Mouse (Mus musculus) MEL (cell line): ENCODE results near the gene Mrpl53. TPM values are rescaled to one million over a fixed set of nuclear protein-coding genes. Genes with fewer than 3 reads are reported as not detected.
A peak's percentile ranks its signal among the peaks of the same experiment; 100 is the strongest.

ENCODE experiments used
- DNase-seq: peaks from one replicate; pipeline ENCODE4 v3.0.0; 2011; ENCODE audit warnings: low read depth, low spot score
- H3K27ac ChIP-seq: 2 replicates; pipeline ENCODE4 v1.5.1; 2012; ENCODE audit warnings: low read depth, mild to moderate bottlenecking, control low read depth, low read length, moderate library complexity; ENCODE audit not compliant: control insufficient read depth
- H3K27me3 ChIP-seq, 2 experiments: fragments of 150-350 bp in 1 of 2; sonication (generic) in 1 of 2; 2 replicates each; pipeline ENCODE4 v1.6.1; 2012; ENCODE audit warnings: low read length in 2 of 2, mild to moderate bottlenecking in 2 of 2, improper control_type of control experiment in 1 of 2, moderate library complexity in 1 of 2; ENCODE audit not compliant: insufficient read depth in 2 of 2, control insufficient read depth in 1 of 2
- H3K36me3 ChIP-seq, 2 experiments: 2 replicates each; pipeline ENCODE4 v1.6.1; 2012 to 2014; ENCODE audit warnings: low read length in 2 of 2, improper control_type of control experiment in 1 of 2, inconsistent platforms in 1 of 2, mild to moderate bottlenecking in 1 of 2; ENCODE audit not compliant: insufficient read depth in 2 of 2, control insufficient read depth in 1 of 2
- H3K4me1 ChIP-seq, 2 experiments: fragments of 150-350 bp in 1 of 2; sonication (generic) in 1 of 2; 2 replicates each; pipeline ENCODE4 v1.6.1; 2012; ENCODE audit warnings: low read length in 2 of 2, improper control_type of control experiment in 1 of 2, mild to moderate bottlenecking in 1 of 2; ENCODE audit not compliant: insufficient read depth in 2 of 2, control insufficient read depth in 1 of 2
- H3K4me3 ChIP-seq, 2 experiments: fragments of 150-350 bp in 1 of 2; sonication (generic) in 1 of 2; 2 replicates each; pipeline ENCODE4 v1.5.1; 2012; ENCODE audit warnings: low read depth in 2 of 2, low read length in 2 of 2, mild to moderate bottlenecking in 2 of 2, moderate library complexity in 2 of 2, control low read depth in 1 of 2, improper control_type of control experiment in 1 of 2; ENCODE audit not compliant: control insufficient read depth in 1 of 2, insufficient read depth in 1 of 2
- H3K79me2 ChIP-seq: 2 replicates; pipeline ENCODE4 v1.6.1; 2012; ENCODE audit warnings: mild to moderate bottlenecking, low read length, moderate library complexity; ENCODE audit not compliant: control insufficient read depth, poor library complexity, insufficient read depth
- H3K9ac ChIP-seq: 2 replicates; pipeline ENCODE4 v1.6.1; 2012; ENCODE audit warnings: low read depth, mild to moderate bottlenecking, control low read depth, low read length, moderate library complexity; ENCODE audit not compliant: control insufficient read depth, poor library complexity, severe bottlenecking
- H3K9me3 ChIP-seq: fragments of 150-350 bp; sonication (generic); replicated peaks from 2 replicates; pipeline ENCODE4 v1.6.1; 2012; ENCODE audit warnings: mild to moderate bottlenecking, low read length, improper control_type of control experiment, moderate library complexity; ENCODE audit not compliant: insufficient read depth
- BHLHE40 ChIP-seq: IDR thresholded peaks from 2 replicates; pipeline ENCODE4 v1.6.1; 2012; ENCODE audit warnings: low read depth, mild to moderate bottlenecking, inconsistent platforms, low read length, improper control_type of control experiment, borderline replicate concordance
- CHD2 ChIP-seq: IDR thresholded peaks from 2 replicates; pipeline ENCODE4 v1.6.1; 2011; ENCODE audit warnings: low read length, improper control_type of control experiment
- CTCF ChIP-seq, 3 experiments: IDR thresholded peaks in 2 of 3; conservative IDR thresholded peaks in 1 of 3; 2 replicates each; pipeline ENCODE4 v1.5.1; 2011 to 2012; ENCODE audit warnings: low read length in 3 of 3, low read depth in 2 of 3, mild to moderate bottlenecking in 2 of 3, improper control_type of control experiment in 1 of 3, inconsistent platforms in 1 of 3, mixed read lengths in 1 of 3, moderate library complexity in 1 of 3; ENCODE audit not compliant: control insufficient read depth in 1 of 3, insufficient read depth in 1 of 3, poor library complexity in 1 of 3, severe bottlenecking in 1 of 3
- E2F4 ChIP-seq: IDR thresholded peaks from 2 replicates; pipeline ENCODE4 v1.6.1; 2011; ENCODE audit warnings: low read depth, low read length, improper control_type of control experiment, borderline replicate concordance
- ETS1 ChIP-seq: IDR thresholded peaks from 2 replicates; pipeline ENCODE4 v1.6.1; 2012; ENCODE audit warnings: low read depth, mild to moderate bottlenecking, inconsistent platforms, low read length, improper control_type of control experiment, moderate library complexity
- GATA1 ChIP-seq: IDR thresholded peaks from 2 replicates; pipeline ENCODE4 v1.6.1; 2011; ENCODE audit warnings: low read depth, low read length, improper control_type of control experiment
- HCFC1 ChIP-seq: IDR thresholded peaks from 2 replicates; pipeline ENCODE4 v1.6.1; 2012; ENCODE audit warnings: low read depth, mild to moderate bottlenecking, inconsistent platforms, low read length, improper control_type of control experiment, moderate library complexity
- KAT2A ChIP-seq: conservative IDR thresholded peaks from 2 replicates; pipeline ENCODE4 v1.6.1; 2012; ENCODE audit warnings: low read depth, low read length, improper control_type of control experiment, inconsistent platforms
- MAFK ChIP-seq: IDR thresholded peaks from 2 replicates; pipeline ENCODE4 v1.6.1; 2011; ENCODE audit warnings: low read depth, mild to moderate bottlenecking, low read length, improper control_type of control experiment, borderline replicate concordance
- MAX ChIP-seq: IDR thresholded peaks from 2 replicates; pipeline ENCODE4 v1.6.1; 2011; ENCODE audit warnings: low read length, improper control_type of control experiment
- MAZ ChIP-seq: IDR thresholded peaks from 2 replicates; pipeline ENCODE4 v1.6.1; 2012; ENCODE audit warnings: low read depth, mild to moderate bottlenecking, inconsistent platforms, low read length, improper control_type of control experiment
- MEF2A ChIP-seq: IDR thresholded peaks from 2 replicates; pipeline ENCODE4 v1.6.1; 2014; ENCODE audit warnings: low read depth, mild to moderate bottlenecking, inconsistent platforms, low read length, improper control_type of control experiment; ENCODE audit not compliant: poor library complexity, insufficient replicate concordance, severe bottlenecking; ENCODE audit errors: extremely low read depth
- MXI1 ChIP-seq: IDR thresholded peaks from 2 replicates; pipeline ENCODE4 v1.6.1; 2011; ENCODE audit warnings: mild to moderate bottlenecking, low read depth, low read length, improper control_type of control experiment
- MYB ChIP-seq: IDR thresholded peaks from 2 replicates; pipeline ENCODE4 v1.6.1; 2011; ENCODE audit warnings: mild to moderate bottlenecking, low read depth, low read length, improper control_type of control experiment
- MYC ChIP-seq: IDR thresholded peaks from 2 replicates; pipeline ENCODE4 v1.6.1; 2011; ENCODE audit warnings: low read depth, mild to moderate bottlenecking, low read length, improper control_type of control experiment, moderate library complexity
- NELFE ChIP-seq: IDR thresholded peaks from 2 replicates; pipeline ENCODE4 v1.6.1; 2011; ENCODE audit warnings: low read depth, low read length, improper control_type of control experiment
- NRF1 ChIP-seq: IDR thresholded peaks from 2 replicates; pipeline ENCODE4 v1.6.1; 2014; ENCODE audit warnings: low read depth, mild to moderate bottlenecking, inconsistent platforms, low read length, improper control_type of control experiment, moderate library complexity; ENCODE audit not compliant: poor library complexity, insufficient read depth, severe bottlenecking
- POLR2A ChIP-seq, 2 experiments: IDR thresholded peaks; 2 replicates each; pipeline ENCODE4 v1.6.1; 2011 to 2012; ENCODE audit warnings: low read length in 2 of 2, mild to moderate bottlenecking in 2 of 2, control low read depth in 1 of 2, improper control_type of control experiment in 1 of 2, low read depth in 1 of 2, moderate library complexity in 1 of 2; ENCODE audit not compliant: control insufficient read depth in 1 of 2, insufficient read depth in 1 of 2, poor library complexity in 1 of 2
- RAD21 ChIP-seq: IDR thresholded peaks from 2 replicates; pipeline ENCODE4 v1.6.1; 2011; ENCODE audit warnings: mild to moderate bottlenecking, low read depth, low read length, improper control_type of control experiment
- SMC3 ChIP-seq: IDR thresholded peaks from 2 replicates; pipeline ENCODE4 v1.6.1; 2011; ENCODE audit warnings: low read depth, low read length, improper control_type of control experiment
- UBTF ChIP-seq: IDR thresholded peaks from 2 replicates; pipeline ENCODE4 v1.6.1; 2012; ENCODE audit warnings: low read depth, mild to moderate bottlenecking, inconsistent platforms, low read length, improper control_type of control experiment, moderate library complexity, borderline replicate concordance; ENCODE audit not compliant: insufficient read depth
- USF1 ChIP-seq: IDR thresholded peaks from 2 replicates; pipeline ENCODE4 v1.6.1; 2014; ENCODE audit warnings: low read depth, mild to moderate bottlenecking, inconsistent platforms, low read length, improper control_type of control experiment, moderate library complexity
- USF2 ChIP-seq, 2 experiments: IDR thresholded peaks; 2 replicates each; pipeline ENCODE4 v1.6.1; 2011 to 2012; ENCODE audit warnings: improper control_type of control experiment in 2 of 2, low read length in 2 of 2, borderline replicate concordance in 1 of 2, inconsistent platforms in 1 of 2, low read depth in 1 of 2, mild to moderate bottlenecking in 1 of 2; ENCODE audit not compliant: insufficient read depth in 1 of 2
- ZNF384 ChIP-seq: IDR thresholded peaks from 2 replicates; pipeline ENCODE4 v1.6.1; 2012; ENCODE audit warnings: low read depth, mild to moderate bottlenecking, inconsistent platforms, low read length, improper control_type of control experiment
- polyA plus RNA-seq, 2 experiments: library from polyadenylated mRNA; stranded (reverse) in 1 of 2; unstranded in 1 of 2; fragments of >175 nt in 1 of 2; fragments of >200 nt in 1 of 2; gene quantifications; 2 replicates each; pipeline versions ENCODE4 v1.2.1 to v1.2.4; 2012; ENCODE audit warnings: low replicate concordance in 2 of 2, low read depth in 1 of 2; ENCODE audit not compliant: insufficient read length in 2 of 2, insufficient read depth in 1 of 2, missing spikeins in 1 of 2
- total RNA-seq: library from RNA; depleted of rRNA; stranded (reverse); fragments of 300-350 nt; gene quantifications from 2 replicates; pipeline ENCODE4 v1.2.3, GENCODE M21; 2012

Mrpl53 gene
- total and polyA plus RNA-seq, 3 experiments, result 63.8 to 91.3 TPM; not detected in 1

- no peak for TF ChIP-seq ZNF384
- no peak for TF ChIP-seq MEF2A
Measured at GRCm38 (mm10) chr6:83101316-83101687, 7.5 kb upstream of the Mrpl53 start, which contains the start of the genes Ccdc142 and Gm42688 (continued).

- Histone ChIP-seq H3K36me3 (peaks cover 1 to 8% of the 10 kb centered on the region in 2 experiments; a peak in 3 of 4 replicates), H3K9ac (peak overlapping the region; percentile 76), H3K79me2 (peaks cover 12% of the 10 kb centered on the region), H3K9me3 (no peaks in the 10 kb centered on the region), H3K27me3 (no peaks in the 10 kb centered on the region), H3K4me3 (peak overlapping the region; percentile 66), H3K27ac (peak overlapping the region; percentile 63), H3K4me1 (peaks cover 0 to 7% of the 10 kb centered on the region in 2 experiments; a peak in 3 of 4 replicates)
- peak; percentile 77 for DNase-seq
- TF ChIP-seq RAD21, result no peak
- peak; percentile 23; the same call in 1 of the 2 replicates for TF ChIP-seq UBTF
- no peak for TF ChIP-seq MYC
- 0 out of 2 replicates have a peak, but pooled peaks have one; percentile 25 for TF ChIP-seq HCFC1
- TF ChIP-seq MXI1, result 0 out of 2 replicates have a peak, but pooled peaks have one; percentile 3
- TF ChIP-seq SMC3, result 0 out of 2 replicates have a peak, but pooled peaks have one; percentile 15
- TF ChIP-seq POLR2A (IDR thresholded peaks at IDR 0.05; ENCODE audit: control insufficient read depth in 1 of 2, insufficient read depth in 1 of 2, low read depth in 1 of 2, low read length in 2 of 2, poor library complexity in 1 of 2), result peak in 1 of 2 experiments; percentile 19; a peak in 2 of 4 replicates
- no peak for TF ChIP-seq ZNF384
- peak in 2 of 3 experiments; percentile 26 to 49; a peak in 5 of 6 replicates for TF ChIP-seq CTCF (IDR thresholded peaks at IDR 0.05 in 2 of 3, conservative IDR thresholded peaks at IDR 0.05 in 1 of 3; ENCODE audit: control insufficient read depth in 1 of 3, insufficient read depth in 1 of 3, low read depth in 2 of 3, low read length in 3 of 3, poor library complexity in 1 of 3, severe bottlenecking in 1 of 3)
- no peak for TF ChIP-seq E2F4
- no peak for TF ChIP-seq USF1
Measured at GRCm38 (mm10) chr6:83101688-83102556, 6.9 kb upstream of the Mrpl53 start.

GRCm38 (mm10) chr6:83103130-83103650 lies 5.7 kb upstream of the Mrpl53 start:
- peaks cover 0 to 7% of the 10 kb centered on the region in 2 experiments; a peak in 3 of 4 replicates for H3K4me1 ChIP-seq
- no peaks in the 10 kb centered on the region for H3K27me3 ChIP-seq
- H3K36me3 ChIP-seq, result peaks cover 1 to 8% of the 10 kb centered on the region in 2 experiments; a peak in 3 of 4 replicates
- no peak overlapping the region for H3K4me3 ChIP-seq
- no peaks in the 10 kb centered on the region for H3K9me3 ChIP-seq
- no peak for DNase-seq
- peak overlapping the region; percentile 76; the same call in 1 of the 2 replicates for H3K9ac ChIP-seq
- H3K27ac ChIP-seq, result no peak overlapping the region
- H3K79me2 ChIP-seq, result peaks cover 12% of the 10 kb centered on the region
- TF ChIP-seq MAZ (no peak), BHLHE40 (no peak), HCFC1 (no peak), NELFE (no peak), MAFK (no peak), UBTF (no peak), CTCF (IDR thresholded peaks at IDR 0.05 in 2 of 3, conservative IDR thresholded peaks at IDR 0.05 in 1 of 3; ENCODE audit: control insufficient read depth in 1 of 3, insufficient read depth in 1 of 3, low read depth in 2 of 3, low read length in 3 of 3, poor library complexity in 1 of 3, severe bottlenecking in 1 of 3) (no peak), MAX (no peak), MEF2A (no peak), GATA1 (no peak), KAT2A (no peak), MYC (no peak), POLR2A (IDR thresholded peaks at IDR 0.05; ENCODE audit: control insufficient read depth in 1 of 2, insufficient read depth in 1 of 2, low read depth in 1 of 2, low read length in 2 of 2, poor library complexity in 1 of 2) (no peak), USF2 (IDR thresholded peaks at IDR 0.05; ENCODE audit: borderline replicate concordance in 1 of 2, insufficient read depth in 1 of 2, low read depth in 1 of 2, low read length in 2 of 2) (no peak), ETS1 (no peak), CHD2 (no peak), NRF1 (no peak), MYB (no peak)
